Mouse (Mus musculus): ENCODE measurements at regions not wholly inside any gene's neighbourhood (a gene's known extent, or its start where the extent isn't known, plus 50 kb on each side); places are given as distances from the start of the nearest gene placed in this dataset.

- DNase-seq (ENCODE audit: low read depth), result no peak
These were observed 348.7 kb downstream of the Elavl2 start for GRCm38 (mm10) chr4:91051913-91052312.

DNA sequence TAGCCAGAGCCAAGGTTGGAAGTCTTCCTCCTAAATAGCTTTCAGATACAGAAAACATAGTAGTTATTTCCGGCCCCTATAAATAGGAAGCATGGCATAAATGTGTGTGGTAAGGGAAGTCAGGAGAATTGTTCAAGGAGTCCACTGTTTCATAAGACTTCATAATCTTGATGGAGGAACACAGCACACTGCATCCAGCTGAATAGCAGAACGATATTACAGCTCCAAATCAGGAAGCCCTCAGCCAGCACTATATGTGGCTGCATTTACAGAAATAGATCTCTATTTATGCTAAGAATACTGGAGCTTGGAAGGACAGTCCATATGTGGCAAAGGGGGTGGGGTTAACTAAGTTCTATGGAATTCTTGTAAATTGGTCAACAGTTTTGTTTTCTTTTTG, 371.1 kb downstream of the Elavl2 start:
- DNase-seq (ENCODE audit: low read depth), result no peak

DNA sequence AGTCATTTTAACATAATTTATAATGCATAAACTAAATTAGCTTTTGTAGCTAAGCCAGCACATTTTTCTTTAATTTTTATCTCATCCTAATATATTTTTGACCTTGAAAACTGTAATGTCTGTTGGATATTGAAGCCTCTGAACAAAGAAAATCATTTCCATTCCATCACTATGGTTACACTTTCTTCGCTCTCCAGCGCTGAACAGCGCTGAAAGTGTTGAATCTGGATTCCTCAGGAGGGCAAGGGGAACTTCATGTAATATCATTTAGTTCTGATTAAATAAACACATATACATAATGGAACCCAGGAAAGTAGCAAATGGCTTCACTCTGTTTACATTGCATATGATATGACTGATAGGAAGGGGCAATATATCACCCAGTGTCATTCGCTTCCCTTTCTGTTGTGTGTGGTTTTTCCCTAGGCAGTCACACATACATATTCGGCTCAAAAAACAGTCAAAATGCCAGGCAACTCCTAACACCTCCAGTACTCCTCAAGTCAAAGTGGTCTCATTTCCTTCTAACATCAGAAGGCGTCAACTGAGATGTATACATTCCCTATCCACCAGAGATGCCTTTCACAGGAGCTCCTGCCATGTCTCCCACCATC, 372.5 kb downstream of the Elavl2 start:
- DNase-seq (ENCODE audit: low read depth), result no peak

DNA sequence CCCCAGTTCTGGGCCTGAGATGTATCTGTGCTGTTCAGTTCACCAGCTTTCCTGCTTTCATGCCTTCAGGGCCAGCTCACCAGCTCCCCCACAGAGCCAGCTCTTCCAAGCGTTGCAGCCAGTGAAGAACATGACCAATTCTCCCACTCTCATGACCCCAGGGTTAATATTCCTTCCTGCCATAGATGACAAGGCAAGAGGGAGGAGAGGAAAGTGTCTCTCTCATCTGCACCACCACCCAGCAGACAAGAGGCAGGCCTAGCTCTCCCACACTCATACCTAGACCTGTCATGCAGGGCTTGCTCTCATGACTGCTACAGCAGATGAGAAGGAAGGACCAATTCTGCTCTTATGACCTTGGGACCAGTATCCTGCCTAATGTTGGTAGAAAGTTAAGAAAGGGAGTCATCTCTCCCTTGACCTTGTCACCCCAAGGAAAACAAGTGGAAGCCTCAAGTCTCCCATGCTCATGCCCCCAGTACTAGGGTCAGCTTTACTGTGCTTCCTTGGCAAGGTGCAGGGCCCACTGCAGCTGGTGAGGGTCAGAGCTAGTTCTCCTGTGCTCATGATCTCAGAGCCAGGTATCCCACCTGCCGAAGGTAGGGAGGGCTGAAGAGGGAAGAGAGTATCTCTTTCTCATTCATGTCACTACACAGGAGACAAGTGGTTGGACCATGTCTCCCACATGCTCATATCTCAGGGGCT, 404.0 kb downstream of the Elavl2 start:
- no peak for DNase-seq (ENCODE audit: low read depth)

- no peak for DNase-seq (ENCODE audit: low read depth)
These were observed 435.9 kb downstream of the Elavl2 start for GRCm38 (mm10) chr4:90964658-90965057.

DNA sequence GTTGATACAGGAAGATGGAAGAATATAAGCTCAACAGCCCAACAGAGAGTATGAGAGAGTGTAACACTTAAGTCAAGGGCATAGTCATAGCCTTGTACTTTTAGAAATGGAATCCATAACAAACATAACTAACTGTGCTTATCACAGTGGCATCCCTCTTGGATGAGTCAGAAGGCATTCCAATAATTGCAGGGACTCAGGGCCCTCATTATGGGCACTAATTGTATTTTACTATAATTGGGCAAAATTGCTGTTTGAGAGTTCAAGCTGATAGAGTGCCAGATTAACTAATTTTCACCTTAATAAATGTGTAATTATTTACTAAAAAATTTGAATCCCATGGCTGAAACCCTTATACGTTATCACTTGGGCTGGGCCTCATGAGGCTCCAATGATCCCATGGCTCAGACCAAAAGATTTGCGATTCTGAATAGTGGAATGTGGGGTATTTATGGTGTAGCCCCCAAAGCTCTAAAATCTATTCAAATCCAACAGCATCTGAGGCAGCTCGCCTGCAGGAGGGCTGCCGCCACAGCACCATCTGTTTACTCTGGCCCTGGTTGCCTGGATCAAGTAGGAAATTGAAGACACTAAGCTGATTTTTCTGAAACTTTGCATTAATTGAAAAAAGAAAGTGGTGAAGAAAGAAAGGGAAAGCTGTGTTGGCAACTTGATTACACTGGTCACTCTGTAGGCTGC, 456.7 kb downstream of the Elavl2 start:
- no peak for DNase-seq (ENCODE audit: low read depth)

GRCm38 (mm10) chr4:90917312-90918107, 483.1 kb downstream of the Elavl2 start:
- DNase-seq (ENCODE audit: low read depth), result no peak

DNA sequence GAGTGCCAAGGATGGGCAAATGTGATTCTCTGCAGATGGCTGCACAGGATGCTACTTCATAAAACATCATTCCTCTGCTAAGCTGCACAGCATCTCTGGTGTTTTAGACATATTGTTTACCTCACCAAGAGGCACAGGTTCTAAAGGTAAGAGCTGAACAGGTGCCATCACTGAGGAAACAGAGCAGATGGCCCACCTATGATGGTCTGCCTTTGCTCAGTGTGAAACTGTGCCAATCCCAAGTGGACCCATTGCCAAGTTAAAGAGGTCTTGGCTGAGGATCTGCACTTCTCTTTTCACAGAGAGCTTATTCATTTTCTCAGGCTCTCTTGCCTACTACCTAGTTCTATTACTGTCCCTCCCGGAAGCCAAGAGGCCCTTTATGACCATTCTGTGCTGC, 494.3 kb downstream of the Elavl2 start:
- DNase-seq (ENCODE audit: low read depth), result no peak

GRCm38 (mm10) chr4:90868209-90868608, 532.4 kb downstream of the Elavl2 start:
- DNase-seq (ENCODE audit: low read depth), result peak; percentile 2

DNA sequence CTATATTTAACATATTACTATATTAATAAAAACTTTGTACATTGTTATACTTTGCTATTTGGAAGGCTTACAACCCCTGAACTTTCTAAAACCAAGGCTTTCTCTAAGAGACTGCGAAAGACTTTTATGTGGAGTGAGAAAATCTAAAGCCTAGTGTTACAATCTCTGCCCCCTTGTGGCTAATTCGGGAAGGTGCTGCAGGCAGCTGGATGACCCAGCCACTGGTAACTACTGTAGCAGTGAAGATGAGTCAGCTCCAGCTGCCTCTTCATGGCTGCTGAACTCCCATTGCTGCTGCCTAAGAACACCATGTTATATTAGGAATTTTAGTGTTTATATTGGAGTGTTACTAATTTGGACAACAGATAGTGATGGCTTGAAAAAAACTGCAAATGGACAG, 539.7 kb downstream of the Elavl2 start:
- peak; percentile 45 for DNase-seq (ENCODE audit: low read depth)

DNA sequence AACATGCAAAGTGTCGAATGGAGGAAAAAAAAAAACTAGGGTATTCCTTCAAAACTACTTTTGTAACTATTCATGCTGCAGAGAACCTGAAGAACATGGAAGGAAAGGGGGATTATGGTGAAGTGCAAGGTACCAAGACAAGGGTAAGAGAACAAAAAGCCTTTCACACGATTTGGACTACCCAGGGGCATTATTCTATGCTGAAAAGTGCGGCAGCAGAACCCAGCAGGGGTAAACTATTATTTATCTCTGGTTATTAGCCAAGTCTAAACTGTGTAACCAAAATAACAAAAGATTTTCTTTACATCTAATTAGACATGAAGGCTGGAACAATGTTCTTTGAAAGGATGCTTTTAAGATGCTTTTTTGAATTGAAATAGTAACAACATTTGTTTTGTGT, 560.8 kb downstream of the Elavl2 start:
- no peak for DNase-seq (ENCODE audit: low read depth)

- no peak for DNase-seq (ENCODE audit: low read depth)
These were observed 580.5 kb downstream of the Zfp352 start for GRCm38 (mm10) chr4:90799078-90799477.

DNA sequence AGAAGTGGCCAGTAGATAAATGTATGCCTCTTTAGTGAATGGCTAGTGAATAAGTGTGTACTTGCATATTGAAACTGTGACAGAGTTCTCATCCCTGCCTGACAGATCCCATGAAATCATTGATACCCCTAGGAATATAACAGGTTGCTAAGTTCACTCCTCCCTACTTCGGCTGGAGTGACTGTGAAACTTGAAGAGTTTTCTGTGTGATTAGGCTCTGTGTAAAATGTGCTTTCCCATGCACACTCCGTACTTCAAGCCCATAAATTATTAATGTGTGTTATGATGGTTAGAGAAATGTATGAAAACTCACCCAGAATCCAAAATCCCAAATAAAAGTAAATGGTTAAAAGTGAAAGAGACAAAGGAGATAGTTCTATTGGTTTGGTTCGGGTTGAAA, 580.0 kb downstream of the Zfp352 start:
- DNase-seq (ENCODE audit: low read depth), result no peak

DNA sequence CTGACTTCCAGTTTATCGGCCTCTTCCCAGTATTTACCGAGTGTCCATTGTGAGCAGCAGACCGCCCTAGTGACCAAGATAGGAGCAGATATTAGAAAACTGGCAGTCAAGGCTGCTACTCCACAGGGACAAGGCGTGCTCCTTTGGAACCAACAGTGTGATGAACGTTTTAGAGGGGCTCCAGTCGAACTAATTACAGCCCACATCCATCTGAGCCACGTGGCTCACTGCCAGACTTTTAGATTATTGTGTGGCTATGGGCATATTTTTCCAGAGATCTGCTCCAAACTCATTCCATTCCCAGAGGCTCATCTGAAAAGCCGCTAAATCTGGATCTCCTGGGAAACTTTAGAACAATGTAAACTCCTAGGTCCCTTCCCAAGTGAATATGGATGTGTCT, 578.9 kb downstream of the Zfp352 start:
- DNase-seq (ENCODE audit: low read depth), result no peak
